Mouse (Mus musculus): Measurements from ENCODE around the gene Cntrob.

Gene Cntrob

DNA sequence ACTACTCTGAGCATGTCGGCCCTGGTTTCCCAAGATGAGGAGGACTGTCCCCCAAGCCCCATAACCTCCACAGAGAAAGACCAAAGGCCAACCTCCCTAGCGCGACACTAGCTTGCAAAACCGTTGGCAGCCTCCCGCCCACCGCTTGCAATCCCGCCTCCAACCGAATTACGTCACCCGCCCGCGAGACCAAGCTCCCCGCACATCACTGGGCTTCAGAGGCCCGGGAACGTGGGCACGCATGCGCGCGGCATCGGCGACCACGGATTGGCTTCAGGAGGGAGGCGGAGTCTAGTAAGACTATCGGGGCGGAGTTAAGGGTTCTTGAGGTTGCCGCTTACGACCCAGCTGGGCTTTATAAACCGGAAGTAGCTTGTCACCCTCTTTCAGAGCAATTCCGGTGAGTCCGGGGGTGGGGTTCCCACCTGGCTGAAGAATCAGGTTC, at the start of gene Cntrob, which contains the start of gene Trappc1:
Gene Cntrob (minus strand): TSS at position 109 of the 445 bp plus-strand sequence.
Gene Trappc1 (plus strand): TSS at position 314 of the 445 bp plus-strand sequence.
- DNase-seq (ENCODE audit: low spot score in 2 of 2), result peak; percentile 96 to 99

DNA sequence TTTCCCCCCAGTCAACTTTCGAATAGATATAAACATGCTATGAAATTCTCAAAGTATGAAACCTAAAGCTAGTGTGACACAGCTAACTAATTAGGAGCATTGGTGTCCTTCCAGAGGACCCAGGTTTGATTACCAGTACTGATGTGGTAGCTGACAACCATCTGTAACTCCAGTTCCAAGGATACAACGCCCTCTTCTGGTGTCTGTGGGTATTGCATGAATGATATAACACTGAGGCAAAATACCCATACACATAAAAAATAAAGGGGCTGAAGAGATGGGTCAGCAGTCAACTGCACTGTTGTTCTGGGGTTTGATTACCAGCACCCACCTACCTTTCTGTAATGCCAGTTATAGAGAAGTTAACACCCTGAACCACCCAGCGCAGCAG, 49.2 kb upstream of the Cntrob start:
- DNase-seq (ENCODE audit: low spot score in 2 of 2), result peak in 1 of 2 experiments; percentile 68

DNA sequence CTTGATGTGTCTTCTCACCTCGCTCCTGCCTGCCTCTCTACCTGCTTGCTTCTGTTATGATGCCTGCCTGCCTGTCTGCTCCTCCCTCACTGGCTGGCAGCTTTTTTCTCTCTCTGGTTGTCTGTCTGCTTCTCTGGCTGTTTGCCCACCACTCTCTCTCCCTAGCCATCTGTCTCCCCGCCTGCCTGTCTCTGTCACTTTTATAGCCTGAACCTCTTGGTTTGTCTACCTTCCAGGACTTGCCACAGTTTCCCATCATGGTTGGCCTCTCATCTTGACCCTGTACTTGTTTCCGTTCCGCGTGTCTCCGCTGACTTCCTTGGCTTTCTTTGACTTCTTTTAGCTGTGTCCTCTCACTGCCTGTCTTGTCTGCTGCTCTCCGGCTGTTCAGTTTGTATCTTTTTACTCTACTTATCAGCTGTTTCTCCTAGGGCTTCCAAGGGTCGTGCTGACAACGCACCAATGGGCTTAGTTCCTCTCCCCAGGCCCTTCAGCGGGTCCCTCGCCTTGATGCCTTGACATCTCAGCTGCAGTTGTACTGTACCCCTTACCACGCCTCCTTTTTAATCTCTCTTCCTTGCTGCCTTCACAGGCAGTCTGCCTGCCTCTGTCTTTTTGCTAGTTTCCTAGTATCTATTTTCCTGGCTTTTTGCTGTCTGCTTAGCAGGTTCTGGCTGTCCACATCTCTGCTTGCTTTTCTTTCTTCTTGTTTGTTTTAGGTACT, 48.6 kb upstream of the Cntrob start:
- peak; percentile 44 to 58 for DNase-seq (ENCODE audit: low spot score in 2 of 2)

- DNase-seq (ENCODE audit: low spot score in 2 of 2), result peak in 1 of 2 experiments; percentile 17
Observed at GRCm38 (mm10) chr11:69371601-69372000, 48.0 kb upstream of the Cntrob start.

GRCm38 (mm10) chr11:69370817-69371215, 47.2 kb upstream of the Cntrob start:
- DNase-seq (ENCODE audit: low spot score in 2 of 2), result no peak

DNA sequence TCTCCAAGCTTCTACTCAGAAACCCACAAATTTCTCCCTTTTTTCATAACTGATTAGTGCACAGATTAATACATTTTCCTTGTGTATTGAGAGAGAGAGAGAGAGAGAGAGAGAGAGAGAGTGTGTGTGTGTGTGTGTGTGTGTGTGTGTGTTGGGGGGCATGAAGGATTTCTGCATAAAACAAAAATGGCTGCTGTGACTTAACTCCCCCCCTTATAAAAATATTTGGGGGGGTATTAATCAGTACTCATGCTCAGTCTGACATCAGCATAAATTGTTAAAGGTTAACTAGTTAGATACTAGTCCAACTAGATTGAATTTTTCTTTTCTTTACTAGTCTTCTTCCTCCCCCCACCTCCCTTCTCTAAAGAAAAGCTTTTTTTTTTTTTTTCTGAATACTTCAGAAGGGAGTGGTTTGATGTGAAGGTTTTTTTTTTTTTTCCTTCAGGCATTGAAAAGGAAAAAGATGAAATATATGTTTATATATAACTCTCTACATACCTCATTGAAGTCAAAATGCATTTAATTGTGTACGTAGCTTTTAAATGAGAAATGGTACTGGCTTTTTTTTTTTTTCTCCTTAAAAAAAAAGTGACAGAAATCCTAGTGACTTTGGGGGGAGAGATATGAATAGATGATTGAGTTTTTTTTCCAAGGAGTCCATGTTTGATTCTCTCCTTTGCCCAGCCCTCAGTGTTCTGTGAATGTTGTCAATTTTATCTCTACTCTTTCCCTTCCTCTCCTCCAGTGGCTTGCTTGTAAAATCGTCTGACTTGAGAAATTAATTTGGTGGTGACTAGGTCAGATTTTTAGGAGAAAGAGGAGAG, 46.6 kb upstream of the Cntrob start:
- no peak for DNase-seq (ENCODE audit: low spot score in 2 of 2)

DNA sequence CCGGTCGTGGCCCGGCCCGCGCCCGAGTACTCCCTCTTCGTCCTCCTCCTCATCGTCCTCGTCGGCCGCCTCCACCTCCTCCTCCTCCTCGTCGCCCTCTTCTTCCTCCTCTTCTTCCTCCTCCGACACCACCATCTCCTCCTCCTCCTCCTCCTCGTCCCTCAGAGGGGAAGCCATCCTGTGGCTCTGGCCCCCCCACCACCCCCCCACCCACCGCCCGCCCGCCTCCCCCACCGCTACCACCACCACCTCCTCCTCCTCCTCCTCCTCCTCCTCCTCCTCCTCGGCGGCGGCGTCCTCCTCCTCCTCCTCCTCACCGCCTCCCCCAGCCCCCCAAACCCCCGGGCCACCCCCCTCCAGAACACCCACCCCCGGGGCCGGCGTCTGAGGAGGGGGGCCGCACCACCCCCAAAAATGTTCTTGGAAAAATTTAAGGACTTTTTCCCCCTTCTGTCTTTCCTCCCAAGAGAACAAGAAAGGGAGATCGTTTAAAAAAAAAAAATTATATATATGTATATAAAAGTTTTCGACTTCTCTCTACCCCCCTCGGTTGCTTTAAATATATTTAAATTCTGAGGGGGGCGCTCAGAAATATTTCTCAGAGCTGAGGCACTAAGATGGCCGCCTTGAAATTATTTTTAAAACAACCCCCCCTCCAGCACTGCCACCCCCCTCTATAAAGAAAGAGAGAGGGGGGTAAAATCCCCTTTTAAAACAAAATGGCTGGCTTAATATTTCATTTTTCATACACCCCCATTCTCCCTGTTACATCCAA, 45.8 kb upstream of the Cntrob start, which contains the start of gene Chd3:
Gene Chd3 (minus strand): TSS at position 192 of the 775 bp plus-strand sequence.
- peak in 1 of 2 experiments; percentile 71 for DNase-seq (ENCODE audit: low spot score in 2 of 2)

DNA sequence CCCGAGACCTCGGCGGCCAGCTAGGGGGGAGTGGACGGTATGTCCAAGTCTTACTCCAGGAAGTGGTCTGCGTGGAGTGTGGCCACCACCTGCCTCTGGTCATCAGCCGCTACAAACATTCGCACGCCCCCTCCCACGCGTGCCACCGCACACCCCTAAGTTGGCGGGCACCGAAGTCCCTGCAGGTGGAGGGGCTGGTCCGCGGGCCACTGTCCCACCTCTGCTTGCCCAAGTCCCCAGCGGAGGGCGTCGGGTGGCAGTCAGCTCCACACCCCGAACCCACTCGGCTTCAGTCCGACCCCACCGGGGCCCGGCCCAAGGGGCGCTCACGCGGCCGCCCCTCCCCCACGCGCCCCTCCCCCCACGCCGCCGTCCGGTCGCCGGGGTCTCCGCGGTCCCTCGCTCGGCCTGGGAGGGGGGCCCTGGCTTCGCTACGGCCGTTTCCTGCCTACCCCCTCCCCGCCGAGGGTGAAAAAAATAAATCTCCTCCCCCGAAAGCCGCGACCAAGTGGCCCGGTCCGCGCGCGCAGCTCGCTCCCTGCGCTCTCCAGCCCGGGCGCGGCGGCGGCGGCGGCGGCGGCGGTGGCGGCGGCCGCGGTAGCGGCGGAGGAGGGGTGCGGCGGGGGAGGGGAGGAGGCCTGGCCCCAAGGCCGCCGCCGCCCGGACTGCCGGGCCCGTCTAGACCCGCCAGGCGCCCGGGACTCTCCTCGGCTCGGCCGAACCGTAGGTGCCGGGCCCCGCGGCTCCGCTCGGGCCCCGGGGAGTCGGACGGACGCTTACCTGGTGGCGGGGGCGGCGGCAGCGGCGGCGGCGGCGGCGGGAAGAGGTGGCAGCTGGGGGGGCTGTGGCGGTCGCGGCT, 45.0 kb upstream of the Cntrob start:
- DNase-seq (ENCODE audit: low spot score in 2 of 2), result peak in 1 of 2 experiments; percentile 70

DNA sequence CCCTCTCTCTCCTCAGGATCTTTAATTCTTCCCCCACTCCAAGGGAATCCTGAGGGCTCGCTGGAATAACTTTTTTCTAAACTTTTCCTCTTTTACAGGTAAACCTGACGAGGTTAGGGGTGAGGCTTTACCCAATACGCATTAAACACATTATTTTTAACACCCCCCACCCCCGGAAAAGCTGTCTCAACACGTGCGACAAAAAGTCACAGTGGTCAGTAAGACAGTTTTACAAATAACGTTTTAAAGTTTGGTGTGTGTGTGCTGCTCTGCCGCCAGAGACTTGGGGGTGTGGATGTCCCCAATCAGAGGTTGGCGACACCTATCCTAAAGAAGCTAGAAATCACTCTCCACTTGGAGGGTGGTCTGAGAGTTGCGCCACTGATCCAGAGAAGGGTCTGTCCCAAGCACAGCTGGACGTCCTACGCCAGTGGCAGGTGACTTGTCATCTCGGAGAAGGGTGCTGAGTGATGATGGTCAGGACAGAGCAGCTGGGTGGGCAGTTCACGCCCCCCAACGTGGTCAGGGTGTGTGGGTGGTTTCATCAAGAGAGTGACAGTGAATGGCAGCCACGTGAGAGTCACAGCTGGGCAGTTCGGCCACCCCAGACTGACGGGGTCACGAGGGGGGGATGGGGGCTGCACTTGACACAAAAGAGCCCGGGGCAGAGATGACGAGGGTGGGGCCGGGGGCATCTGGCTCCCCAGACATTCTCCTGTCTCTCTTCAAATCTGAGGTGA, 44.2 kb upstream of the Cntrob start:
- DNase-seq (ENCODE audit: low spot score in 2 of 2), result peak in 1 of 2 experiments; percentile 45

GRCm38 (mm10) chr11:69366855-69367615, 43.5 kb upstream of the Cntrob start:
- peak in 1 of 2 experiments; percentile 34 for DNase-seq (ENCODE audit: low spot score in 2 of 2)

DNA sequence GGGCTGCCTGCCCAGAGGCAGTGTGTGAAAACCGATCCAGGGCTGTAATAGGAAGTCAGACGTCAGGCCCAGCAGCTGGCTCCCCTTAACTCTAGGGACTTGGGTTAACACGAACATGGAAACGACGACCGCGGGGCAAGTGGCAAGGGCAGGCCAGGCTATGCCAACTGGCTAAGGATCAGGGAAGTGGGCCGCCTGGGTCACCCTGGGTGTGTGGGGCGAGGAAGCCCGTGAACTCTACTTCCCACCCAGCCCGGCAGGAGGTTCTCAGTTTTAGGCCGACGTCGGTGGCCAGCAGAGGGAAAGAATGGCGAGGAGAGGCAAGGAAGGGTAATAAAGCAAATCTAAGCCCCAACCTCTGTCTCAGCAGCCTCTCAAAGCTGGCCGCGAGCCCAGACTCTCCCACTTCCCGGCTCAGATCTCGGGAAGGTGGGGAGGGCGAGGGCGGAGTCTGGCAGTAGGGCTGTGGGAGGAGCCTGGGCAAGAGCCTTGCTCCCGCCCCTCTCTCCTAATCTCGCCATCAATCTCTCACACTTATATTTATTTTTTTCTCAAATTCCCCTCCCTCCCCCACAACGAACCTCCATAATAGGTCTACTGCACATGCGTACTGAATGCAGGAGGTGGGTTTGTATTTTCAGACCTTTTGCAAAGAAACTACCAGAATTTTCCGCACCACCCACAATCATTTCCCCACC, 42.7 kb upstream of the Cntrob start:
- DNase-seq (ENCODE audit: low spot score in 2 of 2), result peak; percentile 67 to 83

DNA sequence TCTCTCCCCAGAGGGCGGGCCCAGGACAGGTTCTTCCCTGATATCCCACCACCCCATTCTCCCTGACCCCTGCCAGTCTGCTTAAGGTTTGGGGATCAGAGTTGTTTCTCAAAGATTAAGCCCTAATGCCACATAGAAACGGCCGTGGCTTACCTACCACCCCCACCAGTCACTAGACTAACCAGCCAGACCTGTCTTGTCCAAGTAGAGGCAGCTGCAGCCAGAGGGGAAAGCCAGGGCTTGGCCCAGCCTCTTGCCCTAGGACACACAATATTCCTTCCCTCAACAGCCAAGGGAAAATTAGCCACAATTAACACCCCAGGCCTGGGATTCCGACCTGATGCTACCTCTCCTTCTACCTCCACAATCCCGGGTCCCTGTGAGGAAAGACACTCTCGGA, 42.1 kb upstream of the Cntrob start:
- DNase-seq (ENCODE audit: low spot score in 2 of 2), result no peak

DNA sequence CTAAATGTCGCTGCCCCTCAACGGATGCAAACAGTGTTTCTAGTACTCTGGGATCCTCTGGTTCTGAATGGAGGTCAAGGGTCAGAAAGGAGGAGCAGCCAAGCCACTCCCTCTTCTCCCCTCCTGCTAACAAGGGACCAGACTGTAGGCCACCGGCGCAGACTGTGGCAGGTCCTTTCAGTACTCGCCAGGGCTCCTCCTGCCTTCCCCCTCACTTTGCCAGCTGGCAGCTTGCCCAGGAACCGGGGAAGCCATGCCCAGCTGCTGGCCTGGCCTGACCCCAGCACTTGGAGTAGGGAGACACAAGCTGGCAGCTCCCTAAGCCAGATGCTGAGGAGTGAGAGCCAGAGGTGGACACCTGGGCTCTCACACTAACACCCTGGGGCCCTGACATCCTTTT, 41.3 kb upstream of the Cntrob start:
- DNase-seq (ENCODE audit: low spot score in 2 of 2), result peak; percentile 44 to 75

DNA sequence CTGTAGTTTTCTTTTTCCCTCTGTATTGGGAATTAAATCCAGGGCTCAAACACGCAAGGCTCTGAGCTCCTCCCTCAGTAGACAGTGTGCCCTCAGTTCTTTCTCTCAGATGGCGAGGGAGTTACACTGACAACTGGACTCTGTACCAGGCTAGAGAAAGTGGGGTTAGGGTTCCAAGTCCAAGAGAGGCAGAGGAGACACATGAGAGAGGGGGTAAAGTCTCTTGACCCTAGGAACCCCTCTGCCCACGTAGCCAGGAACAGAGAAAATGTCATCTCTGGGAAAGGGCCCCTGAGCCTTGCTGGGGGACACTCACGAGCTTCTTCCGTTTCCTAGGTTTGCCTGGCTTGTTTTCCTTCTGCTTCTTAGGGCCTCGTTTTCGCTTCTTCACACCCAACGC, 40.8 kb upstream of the Cntrob start:
- DNase-seq (ENCODE audit: low spot score in 2 of 2), result no peak

DNA sequence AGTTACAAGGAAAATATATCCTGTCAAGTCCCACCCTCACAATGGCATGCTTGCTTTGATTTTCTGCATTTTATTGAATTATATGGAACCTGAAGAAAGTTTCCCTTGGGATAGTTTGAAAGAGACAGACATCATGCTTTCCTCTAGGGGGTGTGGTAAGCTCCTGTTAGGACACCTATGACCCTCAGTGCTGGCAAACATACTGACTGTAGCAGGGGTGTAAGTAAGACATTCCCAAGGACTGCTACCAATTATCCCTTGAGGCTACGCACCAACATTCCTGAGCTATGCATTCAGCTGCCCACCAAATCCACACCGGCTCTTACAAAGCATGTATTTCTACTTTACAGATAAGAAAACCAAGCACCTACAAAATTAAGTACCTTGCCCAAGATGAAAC, 38.9 kb upstream of the Cntrob start:
- DNase-seq (ENCODE audit: low spot score in 2 of 2), result no peak

DNA sequence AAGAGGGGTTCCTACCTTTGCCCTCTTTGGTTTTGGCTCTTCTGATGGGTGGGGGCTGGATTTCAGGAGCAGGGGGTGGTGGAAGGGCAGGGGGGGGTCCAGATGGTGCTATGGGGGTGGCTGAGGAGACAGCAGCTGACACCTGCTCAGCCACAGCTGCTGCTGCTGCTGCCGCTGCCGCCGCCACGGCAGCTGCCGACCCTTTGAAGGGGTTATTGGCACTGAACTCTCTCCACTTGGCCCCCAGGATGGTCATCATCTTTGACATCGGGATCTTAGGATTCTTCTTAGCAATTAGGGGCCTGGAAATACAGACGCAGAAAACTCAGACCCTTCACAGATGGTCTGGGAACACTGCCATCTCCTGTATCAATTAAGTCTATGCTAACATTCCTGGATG, 38.4 kb upstream of the Cntrob start:
- DNase-seq (ENCODE audit: low spot score in 2 of 2), result no peak

DNA sequence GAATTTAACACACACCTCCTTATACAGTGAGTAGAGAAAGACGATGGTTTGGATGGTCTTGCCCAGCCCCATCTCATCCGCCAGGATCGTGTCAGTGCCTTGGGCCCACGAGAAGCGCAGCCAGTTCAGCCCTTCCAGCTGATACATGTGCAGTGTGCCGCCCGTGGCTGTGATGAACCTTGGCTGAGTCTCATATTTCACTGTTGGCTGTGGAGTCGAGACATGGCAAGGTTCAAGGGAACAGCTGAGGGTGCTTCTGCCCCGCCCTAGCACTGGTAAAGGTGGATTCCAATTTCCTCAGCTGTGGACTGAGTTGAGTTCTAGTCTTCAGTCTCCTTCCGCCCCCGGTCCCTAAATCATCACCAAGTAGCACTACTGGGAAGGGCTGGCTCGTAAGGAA, 34.1 kb upstream of the Cntrob start:
- no peak for DNase-seq (ENCODE audit: low spot score in 2 of 2)

- no peak for DNase-seq (ENCODE audit: low spot score in 2 of 2)
Observed at GRCm38 (mm10) chr11:69356544-69356943, 33.0 kb upstream of the Cntrob start.

DNA sequence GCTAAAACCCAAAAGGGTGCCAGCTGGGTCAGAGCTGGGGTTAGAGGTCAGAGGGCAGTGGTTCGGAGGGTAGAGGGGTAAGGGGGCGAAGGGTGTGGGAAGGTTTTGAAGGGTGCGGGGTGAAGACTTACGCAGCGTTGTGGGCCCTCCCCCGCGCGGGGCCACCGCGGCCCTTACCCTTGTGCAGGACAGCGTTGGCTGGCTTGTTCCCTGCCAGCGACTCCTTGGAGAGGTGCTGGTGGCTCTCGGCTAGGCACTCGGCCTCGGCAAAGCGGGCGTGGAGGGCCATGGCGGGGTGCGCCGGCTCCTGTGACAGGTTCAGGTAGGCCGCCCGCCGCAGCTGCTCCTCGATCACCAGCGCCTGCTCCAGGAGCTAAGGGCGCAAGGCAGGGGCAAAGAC, 22.9 kb upstream of the Cntrob start:
- DNase-seq (ENCODE audit: low spot score in 2 of 2), result no peak

All from spleen, postnatal 10 days (tissue).